Mouse (Mus musculus) brain, embryonic 18.5 days (tissue): ENCODE results near the gene Taco1.
A peak's percentile ranks its signal among the peaks of the same experiment; 100 is the strongest.

Source experiments
- DNase-seq: peaks from one replicate; pipeline ENCODE4 v3.0.0-alpha.2; 2012; ENCODE audit warnings: low read depth, low spot score

Taco1 gene

GRCm38 (mm10) chr11:106061311-106061710 lies 4.5 kb upstream of the Taco1 start:
- no peak for DNase-seq

- no peak for DNase-seq
These were observed 2.1 kb upstream of the Taco1 start for GRCm38 (mm10) chr11:106063756-106064155.

DNA sequence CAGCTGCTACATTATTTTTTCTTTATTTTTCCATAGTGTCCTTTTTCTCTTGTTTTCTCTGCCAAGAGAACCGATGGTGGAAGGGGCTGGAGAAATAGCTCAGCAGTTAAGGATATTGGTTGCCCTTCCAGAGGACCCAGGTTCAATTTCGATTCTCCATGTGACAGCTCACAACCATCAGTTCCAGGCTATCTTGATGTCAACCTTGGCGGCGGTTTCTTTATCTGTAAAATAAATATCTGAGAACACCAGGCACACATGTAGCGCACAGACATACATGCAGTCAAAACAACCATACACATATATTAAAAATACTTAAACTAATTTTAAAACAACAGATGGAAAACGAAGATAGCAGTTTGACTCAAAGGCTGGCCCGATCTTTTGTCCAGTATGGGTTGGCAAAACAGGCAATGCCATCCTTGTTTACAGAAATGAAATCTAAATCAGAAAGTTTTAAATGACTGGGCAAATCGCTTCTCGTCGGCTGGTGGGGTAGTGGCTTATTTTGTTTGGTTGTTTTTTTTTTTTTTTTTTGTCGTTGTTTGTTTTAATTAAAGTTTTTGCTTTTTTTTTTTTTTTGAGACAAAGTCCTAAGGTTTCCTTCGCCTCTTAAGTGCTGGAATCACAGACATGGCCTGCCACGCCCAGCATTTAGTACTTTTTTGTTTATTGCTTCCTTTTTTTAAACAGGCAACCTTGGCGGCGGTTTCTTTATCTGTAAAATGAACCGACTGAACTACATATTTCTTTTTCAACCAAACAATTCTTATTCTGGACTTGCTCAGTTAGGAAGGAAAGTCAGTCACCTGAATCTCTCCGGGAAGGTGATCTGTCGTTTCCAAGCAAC lies 563 bp upstream of the Taco1 start:
- DNase-seq = no peak

- peak; percentile 10 for DNase-seq
These were observed 755 bp downstream of the Taco1 start for GRCm38 (mm10) chr11:106066616-106067015.

- DNase-seq = no peak
These were observed 7.9 kb downstream of the Taco1 start for GRCm38 (mm10) chr11:106073774-106074173.

GRCm38 (mm10) chr11:106076321-106076720 lies 10.5 kb downstream of the Taco1 start:
- peak; percentile 6 for DNase-seq

- DNase-seq = peak; percentile 100
These were observed 18.1 kb downstream of the Taco1 start, which contains the start of gene Map3k3 for GRCm38 (mm10) chr11:106083708-106084701. TSS of gene Map3k3 (plus strand) at chr11:106084613.

DNA sequence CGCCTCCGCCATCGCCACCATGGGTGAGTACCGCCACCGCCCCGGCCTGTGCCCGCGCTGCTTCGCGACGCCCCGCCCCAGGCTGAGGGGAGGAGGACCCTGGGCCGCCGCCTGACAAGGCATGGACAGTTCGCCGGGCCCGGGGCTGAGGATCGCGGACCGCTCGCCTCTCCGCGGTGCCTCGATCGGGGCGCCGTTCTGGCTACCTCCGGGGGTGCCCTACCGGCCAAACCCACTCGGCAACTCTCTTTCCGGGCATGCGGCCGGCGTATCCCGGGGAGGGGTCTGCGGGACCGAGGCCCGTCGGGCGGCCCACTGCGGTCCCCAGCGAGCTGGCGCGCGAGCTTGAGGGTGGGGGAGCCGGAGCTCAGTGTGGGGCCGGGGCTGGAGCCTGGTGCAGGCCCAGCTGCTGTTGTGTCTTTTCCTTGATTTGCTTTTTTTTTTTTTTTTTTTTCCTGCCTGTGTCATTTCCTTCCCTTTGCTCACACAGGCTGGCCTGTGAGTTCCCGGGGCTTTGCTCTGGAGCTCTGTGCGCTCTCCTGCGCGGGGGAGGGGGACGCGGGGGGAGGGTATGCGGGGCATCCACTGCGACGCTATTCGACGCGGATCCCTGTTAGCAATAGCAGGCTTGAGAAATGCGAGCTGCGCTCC lies 19.2 kb downstream of the Taco1 start:
- peak; percentile 28 for DNase-seq

GRCm38 (mm10) chr11:106098223-106098622 lies 32.4 kb downstream of the Taco1 start:
- no peak for DNase-seq

DNA sequence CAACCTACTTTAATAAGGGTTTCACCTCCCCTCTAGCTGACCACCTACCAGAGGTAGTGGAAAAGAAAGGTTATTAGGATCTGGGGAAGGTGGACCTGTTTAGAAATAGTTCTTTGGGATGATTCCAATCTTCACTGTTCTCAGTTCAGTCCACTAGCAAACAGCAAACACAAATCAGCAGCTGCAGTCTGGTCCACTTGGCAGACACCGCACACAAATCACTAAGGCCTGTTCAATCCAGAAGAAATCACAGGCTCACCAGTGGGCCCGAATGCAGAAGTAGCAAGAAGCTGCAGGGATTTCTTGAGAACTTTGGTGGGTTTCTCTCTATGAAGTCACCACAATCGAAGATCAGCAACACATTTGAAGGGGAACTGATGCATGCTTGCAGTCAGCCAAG lies 37.0 kb downstream of the Taco1 start:
- DNase-seq = no peak

GRCm38 (mm10) chr11:106106047-106106587 lies 40.3 kb downstream of the Taco1 start:
- DNase-seq = no peak

DNA sequence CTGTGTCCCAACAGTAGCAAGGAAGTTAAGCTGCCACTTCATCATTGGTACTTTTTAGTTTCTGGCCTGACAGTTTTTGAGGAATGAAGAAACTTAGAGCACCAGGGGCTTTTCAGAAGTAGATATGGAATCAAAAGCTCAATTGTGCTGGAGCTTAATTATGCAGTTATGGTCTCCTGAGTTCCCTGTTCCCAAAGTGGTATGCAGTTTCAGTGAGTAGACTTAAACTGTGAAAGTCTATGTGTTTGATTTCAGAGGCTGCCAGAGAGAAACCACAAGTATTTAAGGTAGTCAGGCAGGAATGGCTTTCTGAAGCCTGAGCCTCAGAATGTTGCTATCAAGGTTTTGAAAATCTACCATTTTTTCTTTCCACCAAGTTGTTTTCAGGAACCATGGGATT lies 45.8 kb downstream of the Taco1 start:
- no peak for DNase-seq

DNA sequence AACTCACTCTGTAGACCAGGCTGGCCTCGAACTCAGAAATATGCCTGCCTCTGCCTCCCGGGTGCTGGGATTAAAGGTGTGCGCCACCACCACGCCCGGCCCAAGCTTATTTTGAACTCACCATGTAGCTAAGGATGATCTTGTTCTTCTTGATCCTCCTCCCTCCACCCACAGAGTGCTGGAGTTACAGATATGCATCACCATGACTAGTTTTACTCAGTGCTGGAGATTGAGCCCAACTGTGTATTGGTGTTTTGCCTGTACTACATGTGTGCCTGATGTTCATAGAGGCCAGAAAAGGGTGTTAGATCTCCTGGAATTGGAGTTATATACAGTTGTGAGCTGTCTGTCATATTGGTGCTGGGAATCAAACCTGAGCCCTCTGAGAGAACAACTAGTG lies 56.4 kb downstream of the Taco1 start:
- DNase-seq = no peak

DNA sequence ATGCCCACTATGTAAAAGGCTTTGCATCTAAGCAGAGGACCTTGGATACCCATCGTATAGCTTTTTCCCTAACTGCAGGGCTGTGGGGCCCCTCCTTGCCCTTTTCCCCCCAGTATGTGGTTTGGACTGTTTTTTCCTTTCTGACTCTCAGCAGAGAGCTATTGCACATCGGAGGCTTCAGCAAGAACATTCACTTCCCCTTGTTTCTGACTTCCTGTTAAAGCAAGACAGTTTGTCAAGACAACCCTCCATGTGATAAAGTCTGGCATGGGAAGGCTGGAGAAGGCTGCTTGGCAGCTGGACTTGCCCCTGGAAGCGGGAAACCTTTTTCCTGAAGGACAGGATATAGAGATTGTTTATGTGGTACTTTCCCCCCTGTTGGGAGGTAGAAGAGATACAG lies 56.9 kb downstream of the Taco1 start:
- DNase-seq = no peak
